Mouse (Mus musculus) lung, postnatal 10 days (tissue): ENCODE measurements around the gene Chd6.
A peak's percentile ranks its signal among the peaks of the same experiment; 100 is the strongest.

ENCODE experiments used
- DNase-seq: peaks from one replicate; pipeline ENCODE4 v3.0.0; 2021

Gene Chd6

GRCm38 (mm10) chr2:161108933-161109371 lies at the start of gene Chd6:
Chd6 (minus strand) TSS chr2:161109075.
- peak; percentile 99 for DNase-seq

- DNase-seq, result no peak
Observed at GRCm38 (mm10) chr2:161150004-161150842, 41.3 kb upstream of the Chd6 start.

- DNase-seq, result no peak
Observed at GRCm38 (mm10) chr2:161148428-161149020, 39.6 kb upstream of the Chd6 start.

- DNase-seq, result no peak
Observed at GRCm38 (mm10) chr2:161147656-161148427, 39.0 kb upstream of the Chd6 start.

- no peak for DNase-seq
Observed at GRCm38 (mm10) chr2:161144799-161145198, 35.9 kb upstream of the Chd6 start.

GRCm38 (mm10) chr2:161138672-161139536 lies 30.0 kb upstream of the Chd6 start:
- no peak for DNase-seq

GRCm38 (mm10) chr2:161136999-161137398 lies 28.1 kb upstream of the Chd6 start:
- DNase-seq, result peak; percentile 42

GRCm38 (mm10) chr2:161128367-161129111 lies 19.7 kb upstream of the Chd6 start:
- peak; percentile 24 for DNase-seq

GRCm38 (mm10) chr2:161112011-161112410 lies 3.1 kb upstream of the Chd6 start:
- no peak for DNase-seq

GRCm38 (mm10) chr2:161109398-161109821 lies 535 bp upstream of the Chd6 start:
- no peak for DNase-seq

- peak; percentile 63 for DNase-seq
Observed at GRCm38 (mm10) chr2:161108085-161108927, 569 bp downstream of the Chd6 start.

- DNase-seq, result no peak
Observed at GRCm38 (mm10) chr2:161107236-161107635, 1.6 kb downstream of the Chd6 start.

- no peak for DNase-seq
Observed at GRCm38 (mm10) chr2:161103769-161104168, 5.1 kb downstream of the Chd6 start.

- no peak for DNase-seq
Observed at GRCm38 (mm10) chr2:161102102-161102501, 6.8 kb downstream of the Chd6 start.

- no peak for DNase-seq
Observed at GRCm38 (mm10) chr2:161097746-161098145, 11.1 kb downstream of the Chd6 start.

GRCm38 (mm10) chr2:161090746-161091405 lies 18.0 kb downstream of the Chd6 start:
- peak; percentile 8 for DNase-seq

- peak; percentile 19 for DNase-seq
Observed at GRCm38 (mm10) chr2:161090200-161090599, 18.7 kb downstream of the Chd6 start.

GRCm38 (mm10) chr2:161078590-161078989 lies 30.3 kb downstream of the Chd6 start:
- DNase-seq, result no peak

- DNase-seq, result no peak
Observed at GRCm38 (mm10) chr2:161076262-161076661, 32.6 kb downstream of the Chd6 start.

GRCm38 (mm10) chr2:161075553-161075952 lies 33.3 kb downstream of the Chd6 start:
- DNase-seq, result no peak
